Mouse (Mus musculus) B cell, adult 67 days (primary cell): Measurements from ENCODE around the gene Hist1h2ba. TPM values are rescaled to one million over a fixed set of nuclear protein-coding genes. Genes with fewer than 3 reads are reported as not detected.

ENCODE experiments used
- total RNA-seq, 2 experiments: library from RNA; stranded (reverse); gene quantifications; 4 replicates each; pipeline ENCODE4 v1.2.4; 2023

Gene Hist1h2ba
- not detected for total RNA-seq

GRCm38 (mm10) chr13:23933421-23934210 is at the start of gene Hist1h2ba:
TSS of gene Hist1h2ba (minus strand) at chr13:23934156.

DNA sequence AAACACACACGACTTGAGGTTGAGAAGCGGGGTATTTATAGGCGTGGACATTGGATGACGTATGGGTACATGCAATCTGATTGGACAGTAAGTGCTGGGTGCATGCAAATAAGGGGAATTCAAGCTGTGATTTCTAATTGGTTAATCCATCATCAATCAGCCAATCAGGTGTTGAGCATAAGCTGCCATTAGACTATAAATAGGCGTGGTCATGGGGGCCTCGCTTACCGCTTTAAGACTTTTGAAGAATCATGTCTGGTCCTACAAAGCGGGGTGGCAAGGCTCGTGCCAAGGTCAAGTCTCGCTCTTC is 210 bp upstream of the Hist1h2ba start, which contains the start of gene Hist1h2aa:
Hist1h2aa (plus strand) TSS at position 252 of the 310 bp plus-strand sequence.

GRCm38 (mm10) chr13:23914376-23915167 is 19.4 kb downstream of the Hist1h2ba start, which contains the start of gene Slc17a4:
TSS of gene Slc17a4 (minus strand) at chr13:23915009.

Other genes starting within 250 kb of the Hist1h2ba start
- gene Hist1h2bc, start 250.0 kb downstream of the Hist1h2ba start, total RNA-seq: 10 to 100 TPM; 24.1 to 30.1 TPM
- under 1 TPM; 0.65 to 0.84 TPM for gene Hist1h1t, start 238.3 kb downstream of the Hist1h2ba start, total RNA-seq
- 100 to 1,000 TPM; 222 to 255 TPM for gene Hist1h4c, start 235.7 kb downstream of the Hist1h2ba start, total RNA-seq
- gene Hfe, start 223.3 kb downstream of the Hist1h2ba start, total RNA-seq: 1 to 10 TPM in 1 of 2 experiments, not detected in 1; 1.9 TPM
- 1,000 to 10,000 TPM in 1 of 2 experiments, 100 to 1,000 TPM in 1; 877 to 1,039 TPM for gene Hist1h1c, start 195.3 kb downstream of the Hist1h2ba start, total RNA-seq
- 1 to 10 TPM; 6.8 to 7.4 TPM for gene Hist1h3c, start 188.6 kb downstream of the Hist1h2ba start, total RNA-seq
- 10 to 100 TPM; 85.2 to 91.3 TPM for gene Hist1h2bb, start 187.4 kb downstream of the Hist1h2ba start, total RNA-seq
- gene Hist1h2ab, start 183.0 kb downstream of the Hist1h2ba start, total RNA-seq: 100 to 1,000 TPM; 102 to 130 TPM
- gene Hist1h3b, start 181.9 kb downstream of the Hist1h2ba start, total RNA-seq: 10 to 100 TPM; 41.3 to 45.0 TPM
- 100 to 1,000 TPM in 1 of 2 experiments, 10 to 100 TPM in 1; 90.1 to 106 TPM for gene Hist1h4b, start 177.1 kb downstream of the Hist1h2ba start, total RNA-seq
- gene Hist1h4a, start 172.9 kb downstream of the Hist1h2ba start, total RNA-seq: 100 to 1,000 TPM; 142 to 168 TPM
- gene Hist1h3a, start 171.8 kb downstream of the Hist1h2ba start, total RNA-seq: 100 to 1,000 TPM; 448 to 459 TPM
- gene Hist1h1a, start 170.5 kb downstream of the Hist1h2ba start, total RNA-seq: 10 to 100 TPM; 39.6 TPM
- gene Trim38, start 164.2 kb downstream of the Hist1h2ba start, total RNA-seq: not detected
- gene Slc17a2, start 127.2 kb downstream of the Hist1h2ba start, total RNA-seq: not detected
- gene Slc17a3, start 94.7 kb downstream of the Hist1h2ba start, total RNA-seq: not detected
- not detected for gene Slc17a1, start 66.4 kb downstream of the Hist1h2ba start, total RNA-seq
- not detected for gene Slc17a4, start 19.1 kb downstream of the Hist1h2ba start, total RNA-seq
- not detected for gene Hist1h2aa, start 306 bp upstream of the Hist1h2ba start, total RNA-seq
- not detected for gene Scgn, start 57.1 kb upstream of the Hist1h2ba start, total RNA-seq